Mouse (Mus musculus) cortical plate, adult 2 months (tissue): ENCODE results near the gene Lmod3. TPM values are rescaled to one million over a fixed set of nuclear protein-coding genes. Genes with fewer than 3 reads are reported as not detected.

Experiments used
- H3K27ac ChIP-seq: fragments of 200-500 bp; 2 replicates; pipeline ENCODE4 v1.5.1; 2012; ENCODE audit warnings: low read length, control low read depth, inconsistent platforms; ENCODE audit not compliant: insufficient read depth
- H3K4me1 ChIP-seq: fragments of 200-500 bp; 2 replicates; pipeline ENCODE4 v1.6.1; 2011; ENCODE audit warnings: low read length; ENCODE audit not compliant: control insufficient read depth, insufficient read depth
- H3K4me3 ChIP-seq: fragments of 200-500 bp; 2 replicates; pipeline ENCODE4 v1.5.1; 2011; ENCODE audit warnings: mild to moderate bottlenecking, low read length, control low read depth; ENCODE audit not compliant: insufficient read depth
- CTCF ChIP-seq: fragments of 200-500 bp; IDR thresholded peaks from 2 replicates; pipeline ENCODE4 v1.5.1; 2011; ENCODE audit warnings: mild to moderate bottlenecking, control low read depth, low read length; ENCODE audit not compliant: insufficient read depth; ENCODE audit errors: extremely low read depth
- POLR2A ChIP-seq: fragments of 200-500 bp; IDR thresholded peaks from 2 replicates; pipeline ENCODE4 v1.6.1; 2011; ENCODE audit warnings: mild to moderate bottlenecking, low read length, control low read depth; ENCODE audit not compliant: insufficient read depth; ENCODE audit errors: extremely low read depth
- polyA plus RNA-seq: library from polyadenylated mRNA; depleted of rRNA; stranded (reverse); fragments of >200 nt; gene quantifications from 2 replicates; pipeline ENCODE4 v1.2.3, GENCODE M21; 2012; rRNA removed

Lmod3 gene
- polyA plus RNA-seq: 0.04 and 0.10 TPM in 2 replicates

GRCm38 (mm10) chr6:97252711-97253221, at the start of gene Lmod3:
TSS of gene Lmod3 (minus strand) at chr6:97252759.
- Histone ChIP-seq H3K27ac (no peak within 1 kb of the TSS), H3K4me3 (no peak within 1 kb of the TSS), H3K4me1 (peaks cover 4% of the 10 kb centered on the region; the same call in 1 of the 2 replicates)
- TF ChIP-seq POLR2A (no peak), CTCF (no peak)

- Histone ChIP-seq H3K4me3 (no peak overlapping the region), H3K27ac (no peak overlapping the region), H3K4me1 (peaks cover 2% of the 10 kb centered on the region; the same call in 1 of the 2 replicates)
- TF ChIP-seq POLR2A (no peak), CTCF (no peak)
These were observed 49.7 kb upstream of the Lmod3 start for GRCm38 (mm10) chr6:97302303-97302702.

- TF ChIP-seq CTCF (no peak), POLR2A (no peak)
- Histone ChIP-seq H3K4me1 (peaks cover 2% of the 10 kb centered on the region; the same call in 1 of the 2 replicates), H3K27ac (no peak overlapping the region), H3K4me3 (no peak overlapping the region)
These were observed 48.1 kb upstream of the Lmod3 start for GRCm38 (mm10) chr6:97300659-97301058.

GRCm38 (mm10) chr6:97300180-97300579, 47.6 kb upstream of the Lmod3 start:
- Histone ChIP-seq H3K27ac (no peak overlapping the region), H3K4me1 (no peaks in the 10 kb centered on the region), H3K4me3 (no peak overlapping the region)
- no peak for TF ChIP-seq CTCF
- no peak for TF ChIP-seq POLR2A

- no peak for TF ChIP-seq POLR2A
- TF ChIP-seq CTCF: no peak
- H3K4me1 ChIP-seq: no peaks in the 10 kb centered on the region
- H3K27ac ChIP-seq: no peak overlapping the region
- H3K4me3 ChIP-seq: no peak overlapping the region
These were observed 44.6 kb upstream of the Lmod3 start for GRCm38 (mm10) chr6:97297151-97297550.

- no peak overlapping the region for H3K27ac ChIP-seq
- H3K4me1 ChIP-seq: peaks cover 3% of the 10 kb centered on the region
- TF ChIP-seq POLR2A (no peak), CTCF (no peak)
- H3K4me3 ChIP-seq: no peak overlapping the region
These were observed 43.4 kb upstream of the Lmod3 start for GRCm38 (mm10) chr6:97295866-97296527.

GRCm38 (mm10) chr6:97295416-97295815, 42.9 kb upstream of the Lmod3 start:
- H3K4me3 ChIP-seq: no peak overlapping the region
- no peak overlapping the region for H3K27ac ChIP-seq
- H3K4me1 ChIP-seq: peaks cover 3% of the 10 kb centered on the region
- TF ChIP-seq POLR2A: no peak
- TF ChIP-seq CTCF: no peak

- Histone ChIP-seq H3K4me1 (peaks cover 3% of the 10 kb centered on the region), H3K4me3 (no peak overlapping the region), H3K27ac (no peak overlapping the region)
- TF ChIP-seq POLR2A (no peak), CTCF (no peak)
These were observed 41.4 kb upstream of the Lmod3 start for GRCm38 (mm10) chr6:97293667-97294569.

GRCm38 (mm10) chr6:97292894-97293293, 40.3 kb upstream of the Lmod3 start:
- no peak overlapping the region for H3K4me3 ChIP-seq
- TF ChIP-seq CTCF (no peak), POLR2A (no peak)
- no peak overlapping the region for H3K27ac ChIP-seq

More at GRCm38 (mm10) chr6:97292894-97293293, 40.3 kb upstream of the Lmod3 start:
- H3K4me1 ChIP-seq: peaks cover 3% of the 10 kb centered on the region
